Mouse (Mus musculus) megakaryocyte, adult 5-6 weeks (primary cell): ENCODE data around the gene Ambra1. TPM values are rescaled to one million over a fixed set of nuclear protein-coding genes. Genes with fewer than 3 reads are reported as not detected.
A peak's percentile ranks its signal among the peaks of the same experiment; 100 is the strongest.

Experiments used
- ATAC-seq: 2 replicates; pipeline ENCODE4 v1.8.0; 2016; ENCODE audit warnings: mild to moderate bottlenecking, inconsistent platforms; ENCODE audit not compliant: poor library complexity, severe bottlenecking
- total RNA-seq, 2 experiments: library from RNA; stranded (forward) in 1 of 2; stranded (reverse) in 1 of 2; fragments of 153-499, 151-499 nt in 1 of 2; fragments of 221-1000, 200-1000 nt in 1 of 2; gene quantifications; 2 replicates each; pipeline versions ENCODE4 v1.2.3 to v1.2.4; 2015 to 2017

The Ambra1 gene
- total RNA-seq, 2 experiments from 2014 or later: 15.1 to 22.4 TPM

DNA sequence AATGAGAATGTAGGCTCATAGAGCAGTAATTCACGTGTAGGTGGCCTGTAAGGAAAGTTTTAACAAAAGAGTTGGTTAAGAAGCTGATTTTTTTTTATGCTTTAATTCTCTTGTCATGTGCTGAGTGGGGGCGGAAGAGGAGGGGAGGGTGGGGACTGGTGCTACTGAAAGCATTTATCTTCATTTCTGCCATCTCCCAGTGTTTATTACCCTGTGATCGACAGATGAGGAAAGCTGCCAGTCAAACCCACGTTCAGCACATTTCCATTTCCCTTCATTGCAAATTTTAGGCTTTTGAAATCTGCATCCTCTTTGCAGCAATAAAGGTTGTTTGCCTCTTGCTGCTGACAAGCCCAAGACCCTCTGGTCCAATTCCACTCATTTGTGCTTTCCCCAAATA lies 129.5 kb downstream of the Ambra1 start:
- ATAC-seq: no peak

DNA sequence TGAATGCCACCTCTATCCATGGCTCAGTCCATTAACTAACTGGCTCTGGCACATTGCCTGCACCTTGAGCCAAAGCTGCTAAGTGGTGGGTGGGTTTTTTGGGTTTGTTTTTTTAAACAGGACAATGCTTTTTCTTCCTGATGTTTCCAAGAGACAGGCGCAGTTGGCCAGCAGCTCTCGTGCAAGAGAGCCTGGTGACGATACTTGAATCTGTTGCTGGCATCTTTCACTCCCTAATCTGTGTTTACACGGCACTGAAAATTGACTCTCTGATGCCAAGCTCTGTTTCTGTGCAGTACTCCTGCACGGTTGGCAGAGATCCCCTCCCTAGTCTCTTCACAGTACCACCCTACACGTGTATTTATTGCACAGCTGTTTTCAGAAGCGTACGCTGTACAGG lies 140.8 kb downstream of the Ambra1 start:
- no peak for ATAC-seq

DNA sequence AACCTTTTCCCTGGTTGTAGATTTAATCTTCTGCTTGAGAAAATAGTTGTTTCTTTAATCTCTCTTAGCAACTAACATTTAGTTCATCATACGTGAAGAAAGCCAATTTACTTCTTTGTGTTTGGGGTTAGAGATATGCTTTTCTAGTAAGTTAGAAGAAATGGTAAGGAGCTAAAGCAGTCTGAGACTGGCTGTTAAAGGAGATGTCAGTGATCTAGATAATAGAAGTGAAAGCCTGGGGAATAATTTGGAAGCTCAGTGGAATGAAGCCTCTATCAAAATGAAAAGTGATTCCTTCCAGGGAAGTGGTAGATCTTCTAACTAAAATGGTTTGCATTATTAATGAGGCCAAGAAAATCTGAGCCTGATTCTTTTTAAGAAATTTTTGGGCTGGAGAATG lies 141.3 kb downstream of the Ambra1 start:
- no peak for ATAC-seq

DNA sequence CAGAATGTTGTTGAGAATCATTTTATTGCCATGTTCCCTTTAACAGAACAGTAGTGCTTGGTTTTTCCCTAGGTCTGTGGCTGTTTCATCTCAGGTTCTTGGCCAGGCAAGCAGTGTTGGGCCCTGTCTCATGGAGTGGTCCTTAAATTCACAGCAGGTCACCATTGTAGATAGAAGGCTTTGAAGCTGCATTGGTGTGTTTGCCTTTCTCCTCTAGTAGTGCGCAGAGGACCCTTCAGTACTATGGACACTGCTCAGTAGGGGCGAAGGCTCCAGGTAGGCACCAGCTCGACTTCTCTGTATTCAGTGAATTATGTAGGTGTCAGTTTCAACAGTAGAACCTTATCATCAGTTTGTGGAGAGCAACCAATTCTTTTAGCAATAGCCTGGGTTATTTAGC lies 142.7 kb downstream of the Ambra1 start:
- ATAC-seq: no peak

DNA sequence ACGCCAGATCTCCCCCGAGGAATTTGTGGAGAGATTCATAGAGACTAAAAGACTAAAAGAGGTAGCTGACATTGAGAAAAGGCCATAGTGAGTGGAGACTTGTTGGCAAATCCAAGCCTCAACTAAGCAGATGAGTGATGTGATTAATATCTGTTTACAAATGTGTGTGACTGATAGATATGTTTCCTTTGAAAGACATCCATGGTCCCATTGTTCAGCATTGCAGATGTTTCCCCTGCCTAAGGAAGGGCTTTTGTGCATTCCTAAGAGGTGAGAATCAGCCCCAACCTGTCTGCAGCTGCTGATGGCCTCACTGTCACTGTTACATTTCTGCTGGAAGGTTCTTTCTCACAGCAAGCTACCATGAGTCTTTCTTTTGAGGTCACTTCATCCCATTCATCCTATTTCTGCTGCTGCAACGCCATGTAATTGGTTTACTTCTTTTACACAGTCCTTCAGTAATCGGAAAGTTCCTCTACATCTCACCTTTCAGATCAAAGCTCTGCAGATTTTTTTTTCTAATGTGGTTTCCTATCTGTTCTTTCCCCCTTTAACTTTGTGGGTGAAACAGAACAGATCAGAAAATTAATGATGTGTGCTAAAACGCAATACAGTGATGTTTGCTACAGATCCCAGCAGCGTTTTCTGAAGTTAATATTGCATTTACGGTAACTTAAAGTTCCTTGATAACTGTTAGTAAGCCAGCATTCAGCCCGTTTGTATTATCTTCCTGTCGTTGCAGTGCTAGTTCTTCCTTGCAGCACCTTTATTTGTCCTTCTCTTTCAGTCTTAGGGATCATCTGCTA lies 146.3 kb downstream of the Ambra1 start:
- 0 out of 2 replicates have a peak, but pooled peaks have one; percentile 33 for ATAC-seq

DNA sequence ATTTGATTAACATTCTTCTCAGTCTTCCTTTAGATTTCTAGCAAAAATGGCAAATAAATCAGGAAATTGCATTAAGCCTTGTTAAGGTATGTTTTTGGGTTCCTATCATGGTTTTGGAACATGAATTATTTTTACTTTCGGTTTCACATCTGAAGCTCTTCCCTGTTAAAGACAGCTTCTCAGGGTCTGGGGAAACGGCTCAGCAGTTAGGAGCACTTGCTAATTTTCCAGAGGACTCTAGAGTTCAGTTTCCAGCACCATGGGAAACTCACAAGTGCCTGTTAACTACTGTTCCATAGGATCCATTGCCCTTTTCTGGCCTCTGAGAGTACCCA lies 146.8 kb downstream of the Ambra1 start:
- peak; percentile 35; the same call in 1 of the 2 replicates for ATAC-seq

DNA sequence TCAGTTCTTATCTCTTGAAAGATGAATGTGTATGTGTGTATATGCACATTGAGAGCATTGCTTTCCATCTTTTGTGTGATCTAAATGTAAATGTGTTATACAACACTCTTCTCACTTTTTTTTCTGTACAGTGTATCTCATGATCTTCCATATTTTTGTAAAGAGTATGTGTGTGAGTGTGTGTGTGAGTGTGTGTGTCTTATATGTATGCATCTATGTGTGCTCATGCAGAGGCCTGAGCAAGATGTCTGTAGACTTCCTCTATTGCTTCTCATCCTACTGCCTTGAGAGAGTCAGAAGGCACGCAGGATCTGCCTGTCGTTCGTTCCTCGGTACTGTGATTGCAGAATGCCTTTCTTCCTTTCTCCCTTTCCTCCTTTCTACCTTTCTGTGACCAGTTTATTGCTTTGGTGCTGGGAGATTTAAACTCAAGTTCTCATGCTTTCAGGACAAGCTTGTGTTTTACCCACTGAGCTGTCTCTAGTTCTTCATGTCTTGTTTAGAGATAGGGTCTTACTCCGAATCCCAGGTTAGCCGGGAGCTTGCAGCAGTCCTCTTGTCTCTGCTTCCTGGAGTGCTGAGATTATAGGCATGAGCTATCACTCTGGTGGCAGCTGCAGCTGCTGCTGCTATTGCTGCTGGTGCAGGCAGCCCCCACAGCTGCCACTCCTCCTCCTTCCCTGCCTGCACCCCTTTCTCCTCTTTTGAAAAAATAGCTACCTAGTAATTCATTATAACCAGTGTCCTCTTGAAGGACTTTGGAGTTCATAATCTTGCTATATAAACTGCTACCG lies 148.7 kb downstream of the Ambra1 start:
- ATAC-seq: no peak

DNA sequence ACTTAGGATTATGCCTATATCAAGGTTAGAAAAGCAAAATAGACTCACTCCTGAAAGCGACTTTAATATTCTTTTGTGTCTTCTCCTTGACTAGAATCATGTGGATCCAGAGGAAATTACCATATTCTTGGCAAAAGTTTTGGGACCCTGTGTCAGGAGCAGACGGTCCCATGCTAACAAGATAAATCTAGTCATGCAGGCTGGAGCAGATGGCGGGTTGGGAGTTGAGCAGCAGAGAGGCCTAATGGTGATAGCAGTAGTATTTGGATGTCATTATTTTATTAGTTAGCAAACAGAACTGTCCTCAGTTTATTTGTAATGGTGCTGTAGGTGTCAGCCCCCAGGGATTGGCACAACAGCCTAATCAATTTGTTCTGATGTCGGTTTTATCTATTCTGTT lies 154.0 kb downstream of the Ambra1 start:
- no peak for ATAC-seq

DNA sequence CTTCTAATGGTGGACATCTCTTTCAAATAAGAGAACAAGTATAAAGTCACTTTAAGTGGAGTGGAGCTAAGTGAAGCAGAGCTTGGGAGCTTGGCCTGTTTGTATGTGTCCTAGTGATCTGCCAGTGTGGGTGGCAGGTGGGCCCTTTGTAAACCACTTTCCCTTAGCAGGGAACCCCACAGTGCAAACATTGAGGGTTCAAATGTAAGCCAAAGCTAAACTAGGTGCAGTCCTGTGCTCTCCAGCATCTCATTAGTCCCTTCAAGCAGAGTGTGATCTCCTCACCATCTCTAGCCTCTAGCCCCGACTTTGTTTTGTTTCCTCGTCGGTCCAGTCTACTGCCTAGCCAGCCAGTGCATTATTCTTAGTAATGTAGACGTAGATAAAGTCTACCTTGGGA lies 154.7 kb downstream of the Ambra1 start:
- ATAC-seq: no peak

DNA sequence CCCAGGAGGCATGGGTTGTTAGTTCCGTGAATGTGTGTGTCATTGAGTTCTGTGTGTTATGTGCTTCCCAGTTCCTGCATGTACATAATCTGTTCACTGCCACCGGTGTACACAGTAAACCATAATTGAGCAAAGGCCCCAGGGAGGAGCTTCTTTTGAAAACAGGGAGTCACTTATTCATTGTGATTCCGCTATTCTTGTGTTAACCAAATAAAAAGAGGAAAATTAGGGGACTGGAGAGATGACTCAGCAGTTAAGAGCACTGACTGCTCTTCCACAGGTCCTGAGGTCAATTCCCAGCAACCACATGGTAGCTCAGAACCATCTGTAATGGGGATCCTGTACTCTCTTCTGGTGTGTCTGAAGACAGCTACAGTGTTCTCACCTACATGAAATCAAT lies 164.8 kb downstream of the Ambra1 start:
- ATAC-seq: no peak

DNA sequence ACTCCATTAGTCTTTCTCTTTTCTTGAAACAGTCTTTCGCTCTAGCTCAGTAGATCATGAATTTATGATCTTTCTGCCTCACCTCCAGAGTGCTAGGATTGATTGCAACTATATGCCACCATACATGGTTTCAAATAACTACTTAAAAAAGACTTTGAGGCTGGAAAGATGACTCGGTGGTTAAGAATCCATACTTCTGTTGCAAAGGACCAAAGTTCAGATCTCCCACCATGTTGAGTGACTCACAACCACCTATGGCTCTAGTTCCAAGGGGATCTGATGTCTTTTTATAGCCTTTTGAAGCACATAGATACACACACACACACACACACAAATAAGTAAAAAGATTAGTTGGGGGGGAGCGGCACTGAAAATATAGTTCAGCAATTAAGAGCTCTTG lies 165.5 kb downstream of the Ambra1 start:
- no peak for ATAC-seq

DNA sequence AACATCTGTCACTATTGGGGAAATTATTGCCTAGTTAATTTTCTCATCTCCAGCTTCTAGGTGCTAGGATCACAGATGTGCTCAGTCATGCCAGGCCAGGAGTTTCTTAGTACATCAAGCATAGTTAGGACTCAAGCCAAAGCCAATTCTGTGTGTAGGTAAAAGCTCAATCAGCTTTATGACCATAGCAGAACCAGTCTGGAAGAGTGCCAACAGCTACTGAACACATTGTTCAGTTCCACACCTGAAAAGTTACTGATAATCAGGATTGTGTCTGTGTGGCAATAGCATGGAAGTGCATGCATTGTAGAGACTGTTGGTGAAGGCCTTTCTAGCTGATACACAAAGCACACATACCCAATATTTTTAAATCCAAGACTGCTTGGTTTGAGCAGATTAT lies 168.0 kb downstream of the Ambra1 start:
- no peak for ATAC-seq

DNA sequence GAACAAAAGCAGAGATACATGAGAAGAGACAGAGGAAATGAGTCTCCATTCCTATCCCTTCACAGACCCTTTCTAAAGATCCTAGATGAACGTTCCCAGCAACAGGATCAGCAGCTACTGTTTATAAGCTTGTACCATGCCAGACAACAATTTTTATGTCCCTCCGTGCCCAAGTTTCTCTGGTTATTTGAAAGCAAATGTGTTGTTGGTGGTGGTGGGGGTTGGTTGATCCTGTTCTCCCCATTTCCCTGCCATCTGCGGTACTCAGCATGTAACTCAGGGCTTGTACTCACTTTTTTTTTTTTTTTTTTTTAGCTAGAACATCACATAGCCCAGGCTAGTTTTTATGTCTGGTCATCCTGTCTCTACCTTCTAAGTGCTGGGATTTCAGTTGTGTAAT lies 169.2 kb downstream of the Ambra1 start:
- ATAC-seq: no peak

DNA sequence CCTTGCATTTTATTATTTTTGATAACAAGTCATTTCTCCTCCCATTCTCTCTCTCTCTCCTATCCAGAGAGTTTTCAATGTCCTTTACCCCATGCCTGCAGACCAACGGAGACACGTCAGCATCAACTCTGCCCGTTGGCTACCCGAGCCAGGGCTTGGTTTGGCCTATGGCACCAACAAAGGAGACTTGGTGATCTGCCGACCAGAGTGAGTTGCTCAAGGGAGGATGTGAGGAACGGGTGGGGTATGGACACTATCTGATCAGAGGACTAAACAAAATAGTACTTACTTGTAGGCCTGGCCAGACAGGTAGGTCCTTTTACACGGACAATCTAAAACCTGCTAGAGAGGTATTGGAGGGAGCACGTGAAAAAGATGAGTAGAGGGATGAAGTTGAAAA lies 170.5 kb downstream of the Ambra1 start:
- no peak for ATAC-seq

DNA sequence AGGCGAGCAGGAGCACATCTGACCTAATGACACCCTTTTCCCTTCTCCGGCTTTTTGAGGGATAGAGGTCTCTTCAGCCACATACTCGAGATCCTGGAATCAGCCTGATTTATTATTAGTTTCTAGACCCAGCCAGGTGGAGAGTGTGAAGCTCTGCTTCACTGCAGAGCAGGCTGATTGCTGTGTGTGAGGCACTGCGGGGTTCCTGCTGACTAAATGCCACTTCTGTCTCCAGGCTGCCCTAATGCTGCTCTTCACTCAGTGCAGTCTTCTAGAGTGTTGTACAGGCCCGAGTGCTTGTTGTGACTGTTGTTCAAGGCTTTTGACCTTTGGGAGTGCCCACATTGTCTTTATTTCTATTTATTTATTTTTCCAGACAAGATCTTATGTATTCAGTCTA lies 172.4 kb downstream of the Ambra1 start:
- ATAC-seq: no peak

DNA sequence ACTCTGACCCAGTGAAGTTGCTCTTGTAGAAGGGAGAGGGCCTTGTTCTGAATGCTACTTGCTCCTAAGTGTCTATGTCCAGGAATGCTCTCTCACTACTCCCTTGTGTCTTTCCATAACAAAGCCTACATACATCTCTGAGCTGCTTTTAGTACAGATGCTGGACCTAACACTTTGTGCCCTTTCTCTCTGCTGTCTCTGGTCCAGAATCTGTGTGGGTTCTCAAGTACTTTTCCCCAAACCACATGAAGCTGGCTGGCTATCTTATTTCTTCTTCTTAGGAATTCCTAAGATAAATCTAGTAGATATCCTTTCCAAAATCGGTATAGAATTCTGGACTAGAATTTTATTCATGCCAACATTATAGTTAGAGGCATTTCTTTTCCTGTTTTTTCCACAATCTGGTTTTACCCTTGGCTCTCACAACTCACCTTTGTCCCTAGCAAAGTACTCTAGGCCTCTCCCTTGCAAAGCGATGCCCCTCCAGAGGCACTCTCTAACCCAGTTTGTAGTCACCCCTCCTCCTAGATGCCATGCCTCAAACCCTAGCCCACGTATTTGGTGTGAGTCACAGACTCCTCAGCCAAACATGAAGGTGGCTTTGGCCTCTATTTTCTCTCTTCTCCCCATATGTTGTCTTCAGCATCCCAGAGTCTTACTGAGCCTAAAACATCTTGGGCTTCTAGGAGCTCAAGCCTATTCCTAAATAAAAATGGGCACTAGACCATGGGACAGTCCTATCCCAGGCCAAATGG lies 173.4 kb downstream of the Ambra1 start:
- ATAC-seq: no peak

DNA sequence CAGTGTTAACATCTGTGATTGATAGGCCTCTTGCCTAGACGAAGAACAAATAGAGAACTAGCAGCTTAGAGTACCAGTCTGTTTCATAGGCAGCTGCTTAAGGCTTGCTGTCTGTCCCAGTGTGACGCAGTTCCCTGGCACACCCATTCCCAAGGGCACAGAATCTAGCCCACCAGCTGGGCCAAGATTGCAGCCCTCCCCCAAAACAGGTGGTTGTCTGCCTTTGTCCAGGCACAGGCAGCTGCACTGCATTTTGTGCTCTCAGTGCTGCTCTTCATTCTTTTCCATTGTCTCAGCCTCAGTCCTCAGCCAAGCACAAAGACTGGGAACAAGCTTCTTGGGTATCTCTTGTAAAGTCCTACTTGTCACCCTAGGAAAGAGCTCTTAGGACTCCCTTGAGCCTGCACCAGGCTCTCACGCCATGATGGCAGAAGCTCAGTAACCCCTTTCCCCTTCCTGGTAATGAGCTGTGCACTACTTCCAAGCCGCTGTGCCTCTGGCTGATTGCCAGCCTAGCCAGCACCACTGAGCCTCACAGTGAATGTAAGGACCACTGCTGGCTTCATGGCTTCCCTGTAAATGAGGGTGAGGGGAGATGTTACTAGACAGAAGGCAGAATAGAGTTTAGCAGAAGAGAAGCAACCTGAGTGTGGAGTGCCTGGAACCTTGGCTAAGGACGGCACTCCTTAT lies 174.8 kb downstream of the Ambra1 start:
- ATAC-seq: no peak

DNA sequence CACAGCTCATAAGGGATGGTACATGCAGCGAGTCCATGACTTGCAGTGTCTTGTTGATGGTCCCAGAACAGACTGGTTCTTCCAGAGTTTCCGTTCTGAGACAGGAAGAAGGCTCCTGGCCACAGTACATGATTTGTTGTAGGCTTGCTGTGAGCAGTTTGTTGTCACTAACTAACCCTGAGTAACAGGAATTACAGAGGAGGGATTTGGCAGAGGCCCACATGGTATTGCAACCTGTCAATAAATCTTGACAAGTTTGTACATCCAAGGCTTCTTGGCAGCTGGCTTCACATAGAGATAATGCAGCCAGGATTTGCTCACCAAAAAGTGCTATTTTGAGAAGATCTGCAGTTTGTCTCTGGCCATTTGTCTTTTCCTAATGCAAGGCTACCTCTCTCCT lies 176.2 kb downstream of the Ambra1 start:
- no peak for ATAC-seq

DNA sequence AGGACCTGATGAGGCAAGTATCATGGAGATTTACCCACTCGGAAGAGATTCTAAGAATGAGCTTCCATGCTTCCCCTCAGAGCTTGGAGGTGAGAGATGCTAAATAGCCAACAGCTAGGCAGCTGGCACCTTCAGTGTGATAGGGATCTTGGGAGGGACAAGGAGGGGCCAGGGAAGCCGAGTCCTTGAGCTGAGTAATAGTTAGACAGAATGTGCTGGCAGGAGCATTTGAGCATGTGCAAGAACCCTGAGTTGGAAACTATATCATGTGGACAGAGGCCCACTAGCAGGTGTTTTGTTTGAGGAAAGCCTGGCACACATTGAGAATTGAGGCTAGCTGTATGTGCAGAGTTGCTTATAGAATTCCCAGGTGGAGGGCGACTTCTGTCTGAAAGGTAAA lies 182.7 kb downstream of the Ambra1 start:
- ATAC-seq: no peak

DNA sequence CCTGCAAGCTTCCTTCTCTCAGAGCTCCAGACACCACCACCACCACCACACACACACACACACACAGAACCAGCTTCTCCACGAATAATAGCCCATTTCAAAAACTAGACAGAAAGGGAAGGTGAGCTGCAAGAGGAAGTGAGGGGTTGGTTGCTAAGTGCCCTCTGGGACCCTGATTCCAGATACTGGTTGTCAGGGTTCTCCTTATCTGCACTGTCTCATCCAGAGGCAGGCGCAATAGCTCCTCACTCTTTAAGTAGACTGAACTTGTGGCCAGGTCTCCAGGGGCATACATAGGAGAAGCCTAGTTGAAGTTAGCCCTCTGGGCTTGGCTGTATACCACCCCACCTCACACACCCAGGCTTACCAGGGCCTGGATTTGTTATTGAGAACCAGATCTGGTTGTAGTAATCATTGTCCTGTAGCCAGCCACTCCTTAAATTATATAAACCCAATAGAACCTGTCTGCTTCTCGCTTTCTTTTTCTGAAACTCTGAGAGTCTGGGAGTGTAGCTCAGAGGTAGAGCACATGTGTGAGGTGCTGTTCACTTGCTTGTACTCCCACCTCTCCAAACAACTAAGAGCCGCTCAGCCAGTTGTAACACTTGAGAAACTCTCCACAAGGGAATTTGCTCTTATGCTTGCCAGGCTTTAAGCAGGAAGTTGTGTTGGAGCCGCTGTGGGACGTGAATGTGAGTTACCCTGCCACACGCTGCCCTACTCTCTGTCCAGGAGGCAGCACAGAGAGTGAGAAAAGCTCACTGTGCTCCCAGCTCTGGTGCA lies 183.6 kb downstream of the Ambra1 start:
- no peak for ATAC-seq
